Mouse (Mus musculus) large intestine, adult 2 months (tissue): Measurements from ENCODE around the gene Micall1. TPM values are rescaled to one million over a fixed set of nuclear protein-coding genes. Genes with fewer than 3 reads are reported as not detected.

Experiments
- DNase-seq: peaks from one replicate; pipeline ENCODE4 v3.0.0-alpha.2; 2012; ENCODE audit warnings: low read depth, low spot score
- WGBS: fragments of 180-500 bp; shearing (Covaris S2); methylation state at CpG from one replicate; pipeline ENCODE4 v1.1.7; 2018; 5-methylcytosine and 5-hydroxymethylcytosine counted together
- polyA plus RNA-seq: library from polyadenylated mRNA; depleted of rRNA; stranded (reverse); fragments of >200 nt; gene quantifications from 2 replicates; pipeline ENCODE4 v1.2.3, GENCODE M21; 2012

Micall1 gene
- polyA plus RNA-seq, 1 experiment: 9.4 TPM

DNA sequence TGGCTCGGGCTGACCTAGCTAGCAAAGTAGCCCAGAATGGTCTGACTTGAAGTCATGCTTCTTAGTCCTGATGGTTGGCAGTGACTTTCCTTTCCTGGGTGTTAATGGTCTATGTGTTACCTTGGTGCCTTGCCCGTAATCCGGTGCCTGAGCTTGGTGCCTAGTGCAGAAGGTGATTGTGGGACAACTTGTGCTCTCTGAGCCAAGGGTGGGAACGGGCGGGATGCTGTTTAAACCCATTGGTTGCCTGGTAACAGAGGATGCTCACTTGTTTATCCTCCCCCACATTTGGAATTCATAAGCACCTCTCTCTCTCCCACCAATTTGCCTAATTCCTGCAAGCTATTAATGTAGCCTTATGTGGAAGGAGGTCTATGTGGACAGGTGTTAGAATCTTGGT, 13.2 kb upstream of the Micall1 start:
- WGBS: 79% methylated on average over 5 of the region's 5 CpGs
- no peak for DNase-seq

DNA sequence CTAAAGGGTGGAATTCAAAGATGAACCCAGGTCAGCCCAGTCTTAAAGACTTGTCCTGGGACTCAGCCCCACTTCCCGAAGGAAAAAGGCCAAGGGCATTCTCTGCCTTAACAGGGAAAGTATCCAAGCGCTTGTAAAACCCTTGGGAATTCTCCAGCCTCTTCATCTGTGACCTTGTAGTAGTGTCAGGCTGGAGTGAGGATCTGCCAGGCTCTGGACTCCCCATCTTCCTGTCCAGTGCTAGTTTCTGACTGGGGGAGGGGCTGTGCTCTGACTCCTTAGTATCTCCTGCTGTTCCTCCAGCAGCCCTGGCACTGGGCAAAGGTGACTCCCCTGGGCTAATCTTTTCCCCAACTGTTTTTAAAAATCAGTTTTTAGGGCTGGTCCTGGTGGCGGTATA, 12.1 kb upstream of the Micall1 start:
- WGBS: 60% methylated on average over 3 of the region's 3 CpGs
- DNase-seq: no peak

DNA sequence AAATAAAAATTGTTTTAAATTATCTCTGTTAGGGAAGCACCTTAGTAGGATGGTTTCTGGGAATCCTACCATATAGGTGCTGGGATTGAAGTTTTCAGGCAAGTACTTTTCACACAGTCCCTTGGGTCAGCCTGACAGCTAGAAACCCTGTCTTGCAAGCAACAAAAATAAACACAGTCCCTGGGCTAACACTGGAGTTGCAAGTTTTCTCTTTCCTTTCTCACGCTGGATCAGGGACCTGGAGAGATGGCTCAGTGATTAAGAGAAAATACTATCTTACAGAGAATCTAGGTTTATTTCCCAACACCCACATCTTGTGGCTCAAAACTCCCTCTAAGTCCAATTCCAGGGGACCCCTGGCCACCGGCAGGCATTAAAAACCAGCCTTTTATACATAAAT, 11.6 kb upstream of the Micall1 start:
- WGBS: 20% methylated on average over 2 of the region's 2 CpGs
- no peak for DNase-seq

DNA sequence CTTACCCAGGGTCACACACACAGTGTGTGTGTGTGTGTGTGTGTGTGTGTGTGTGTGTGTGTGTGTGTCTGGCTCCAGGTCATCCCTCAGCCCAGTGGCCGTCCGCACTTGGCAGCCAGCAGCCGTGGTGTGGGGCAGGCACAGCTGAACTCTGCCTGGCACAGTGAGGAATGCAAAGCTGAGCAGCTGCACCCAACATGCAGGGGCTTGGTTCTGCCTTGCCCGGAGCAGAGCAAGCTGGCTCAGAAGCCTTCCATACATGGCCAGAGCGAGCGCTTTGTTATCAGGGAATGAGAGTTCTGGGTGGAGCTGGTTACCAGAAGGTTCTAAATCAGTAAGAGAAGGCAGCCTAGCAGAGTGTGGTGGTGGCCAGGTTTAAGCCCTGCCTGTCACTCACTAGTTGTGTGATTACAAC, 11.1 kb upstream of the Micall1 start:
- 7% methylated on average over 6 of the region's 6 CpGs for WGBS
- DNase-seq: no peak

DNA sequence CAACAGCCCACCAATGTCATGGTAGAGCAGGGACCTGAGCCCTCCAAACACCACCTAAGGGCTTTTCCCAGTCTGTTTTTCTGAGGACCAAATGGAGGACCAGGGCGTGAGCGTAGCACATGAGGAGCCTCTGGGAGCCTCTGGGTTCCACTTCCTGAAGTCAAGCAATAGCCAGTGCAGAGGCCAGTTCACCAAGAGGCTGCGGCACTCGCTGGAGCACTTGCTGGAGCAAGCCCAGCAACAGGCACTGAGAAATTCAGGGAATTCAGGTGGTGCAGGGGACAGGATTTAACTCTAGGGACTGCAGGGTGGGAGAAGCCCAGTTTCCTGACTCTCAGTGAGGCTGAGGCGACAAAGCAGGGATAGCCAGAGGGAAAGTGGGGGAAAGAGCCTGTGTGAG, 10.5 kb upstream of the Micall1 start:
- DNase-seq: no peak
- 72% methylated on average over 5 of the region's 5 CpGs for WGBS

DNA sequence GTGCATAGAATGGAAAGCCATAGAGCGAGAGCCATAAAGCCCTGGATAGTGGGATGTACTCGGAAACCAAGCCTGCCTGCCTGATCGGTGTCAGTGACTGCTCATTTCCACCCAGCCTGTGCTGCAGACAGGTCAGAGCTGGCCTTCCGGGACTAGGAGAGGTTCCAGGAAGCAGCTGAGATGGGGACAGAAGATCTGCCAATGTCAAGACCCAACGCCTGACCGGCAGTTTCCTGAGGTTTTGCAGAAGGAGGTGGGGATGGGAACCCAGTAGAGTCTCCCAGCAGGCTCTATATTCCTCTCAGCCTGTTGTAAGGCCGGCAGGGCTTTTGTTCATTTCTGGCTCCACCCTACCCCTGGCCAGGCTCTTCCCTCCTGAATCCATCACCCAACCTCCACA, 9.8 kb upstream of the Micall1 start:
- no peak for DNase-seq
- 61% methylated on average over 7 of the region's 7 CpGs for WGBS

DNA sequence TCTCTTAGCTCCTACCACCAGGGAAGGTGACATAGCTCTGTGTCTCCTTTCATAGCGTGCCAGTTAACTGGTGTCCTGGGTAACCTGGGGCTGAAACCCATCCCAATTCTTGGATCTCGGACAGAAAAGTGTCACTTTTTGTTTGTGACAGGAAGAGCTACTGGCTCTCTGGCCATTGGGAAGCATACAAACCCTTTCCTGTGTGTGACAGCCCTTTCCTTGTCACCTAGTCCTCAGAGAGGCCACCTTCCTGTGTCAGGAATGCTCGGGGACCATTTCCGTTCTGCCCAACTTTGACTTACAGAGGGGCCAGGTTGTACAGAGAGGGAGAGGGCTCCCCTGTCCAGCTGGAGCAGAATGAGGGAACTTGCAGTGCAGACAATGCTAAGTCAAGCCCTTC, 9.2 kb upstream of the Micall1 start:
- 73% methylated on average over 4 of the region's 4 CpGs for WGBS
- no peak for DNase-seq

DNA sequence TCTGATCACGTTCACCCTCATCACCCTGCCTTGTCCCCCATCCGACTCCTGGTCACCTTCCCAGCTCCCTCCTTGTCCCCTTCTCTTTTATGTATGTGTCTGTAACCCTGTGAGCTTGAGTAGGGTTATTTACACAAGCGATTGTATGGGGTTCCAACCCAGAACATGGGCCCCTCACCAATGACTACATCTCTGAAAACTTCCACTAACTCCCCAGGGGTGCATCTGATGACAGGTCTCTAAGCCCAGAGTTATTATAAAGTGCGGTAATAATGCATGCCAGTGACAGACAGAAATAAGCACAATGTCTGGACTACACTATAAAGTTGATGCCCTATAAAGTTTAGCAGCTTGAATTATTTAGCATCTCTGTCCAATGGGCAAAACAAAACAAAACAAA, 8.3 kb upstream of the Micall1 start:
- WGBS: 75% methylated on average over 4 of the region's 4 CpGs
- DNase-seq: no peak

DNA sequence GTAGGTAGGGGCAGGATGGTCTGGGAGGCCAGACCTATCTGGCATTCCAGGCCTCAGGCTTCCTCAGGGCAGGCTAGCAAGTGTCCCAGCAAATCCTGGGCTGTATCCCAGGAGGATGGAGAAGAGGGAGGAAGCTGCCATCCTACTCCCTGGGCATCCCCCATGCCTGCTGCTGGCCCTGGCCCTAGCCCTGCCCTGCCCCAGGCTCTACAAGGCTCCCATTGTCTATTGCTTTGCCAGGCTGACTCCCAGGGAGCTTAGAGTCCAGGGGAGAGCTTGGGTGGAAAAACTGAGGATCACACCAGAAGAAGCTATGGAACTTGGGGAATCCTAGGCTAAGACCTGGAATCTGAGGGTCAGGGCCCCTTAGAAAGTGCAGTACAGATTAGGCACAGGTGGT, 7.2 kb upstream of the Micall1 start:
- DNase-seq: no peak

DNA sequence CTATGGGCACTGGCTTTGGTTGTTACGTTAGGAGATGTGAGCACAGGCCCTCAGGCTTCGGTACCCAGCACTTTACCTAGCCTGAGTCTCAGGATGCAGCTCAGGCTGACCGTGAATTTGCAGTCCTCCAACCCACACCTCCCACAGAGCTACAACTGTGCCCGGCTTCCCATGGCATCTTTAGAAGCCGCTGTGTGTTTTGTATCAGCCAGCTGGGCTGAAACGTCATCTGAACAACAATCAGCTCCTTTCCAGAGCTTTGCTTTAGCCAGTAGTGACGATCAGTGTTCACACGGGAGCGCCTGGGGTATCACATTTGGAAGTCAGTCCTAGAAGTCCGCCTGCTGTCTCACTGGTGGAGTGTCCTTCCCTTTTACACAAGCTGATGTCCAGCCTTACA, 5.4 kb upstream of the Micall1 start:
- no peak for DNase-seq
- 79% methylated on average over 10 of the region's 10 CpGs for WGBS

DNA sequence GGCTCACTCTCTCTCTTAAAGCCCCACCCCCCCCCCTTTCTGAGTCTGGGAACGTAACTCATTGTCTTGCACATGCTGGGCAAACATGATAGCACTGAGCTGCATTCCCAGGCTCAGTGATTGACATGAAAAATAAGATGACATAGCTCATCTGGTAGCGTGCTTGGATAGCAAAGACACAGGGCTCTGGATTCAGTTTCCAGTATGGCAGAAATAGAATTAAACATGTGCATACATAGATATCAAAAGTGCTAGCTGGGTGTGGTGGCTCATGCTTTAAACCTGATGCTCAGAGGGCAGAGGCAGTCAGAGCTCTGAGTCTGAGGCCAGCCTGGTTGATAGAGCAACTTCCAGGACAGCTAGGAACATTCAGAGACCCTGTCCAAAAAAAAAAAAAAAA, 2.9 kb upstream of the Micall1 start:
- no peak for DNase-seq
- WGBS: 72% methylated on average over 2 of the region's 2 CpGs

DNA sequence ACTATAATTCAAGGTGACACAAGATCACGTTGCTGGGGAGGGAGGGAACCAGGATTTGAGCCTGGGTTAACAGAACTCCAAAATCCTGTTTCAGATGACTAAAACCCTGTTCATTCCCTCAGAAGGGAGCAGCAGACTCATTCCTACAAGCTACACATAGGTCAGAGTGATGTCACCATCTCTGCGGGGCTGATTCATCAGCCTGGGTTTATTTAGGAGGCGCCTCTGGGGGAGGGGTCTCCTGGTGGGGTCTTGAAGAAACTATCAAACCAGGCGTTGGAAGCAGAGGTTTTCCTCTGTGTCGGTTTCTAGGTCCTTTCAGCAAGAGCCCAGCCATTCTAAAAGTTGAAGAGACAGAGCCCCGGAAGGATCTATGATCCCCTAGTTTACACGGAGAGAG, 732 bp upstream of the Micall1 start:
- 31% methylated on average over 7 of the region's 7 CpGs for WGBS
- no peak for DNase-seq

DNA sequence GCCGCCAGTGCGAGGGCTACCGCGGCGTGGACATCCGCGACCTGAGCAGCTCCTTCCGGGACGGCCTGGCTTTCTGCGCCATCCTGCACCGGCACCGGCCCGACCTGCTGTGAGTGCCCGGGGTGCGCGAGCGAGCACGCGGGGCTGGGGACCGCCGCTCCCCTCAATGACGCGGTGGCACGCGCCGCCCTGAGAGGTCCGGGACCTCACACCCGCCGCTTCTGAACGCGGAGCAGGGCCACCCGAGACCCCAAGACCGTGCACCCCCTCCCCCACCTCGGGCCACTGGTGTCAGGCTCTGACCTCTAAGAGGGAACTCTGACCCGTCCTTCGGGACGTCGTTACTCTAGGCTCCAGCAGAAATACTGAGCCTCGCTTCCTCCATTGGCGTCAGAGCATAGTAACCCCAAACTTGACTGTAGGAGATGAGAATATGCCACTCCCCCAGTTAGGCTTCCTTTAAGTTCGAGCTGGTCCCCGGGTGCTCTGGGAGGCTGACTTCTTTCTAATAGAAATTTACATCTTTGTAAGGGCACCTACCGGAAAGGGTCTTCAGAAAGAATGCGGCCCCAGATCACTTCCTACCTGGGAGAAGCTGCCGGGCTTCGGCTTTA, 730 bp downstream of the Micall1 start:
- 2% methylated on average over 46 of the region's 46 CpGs for WGBS
- no peak for DNase-seq

DNA sequence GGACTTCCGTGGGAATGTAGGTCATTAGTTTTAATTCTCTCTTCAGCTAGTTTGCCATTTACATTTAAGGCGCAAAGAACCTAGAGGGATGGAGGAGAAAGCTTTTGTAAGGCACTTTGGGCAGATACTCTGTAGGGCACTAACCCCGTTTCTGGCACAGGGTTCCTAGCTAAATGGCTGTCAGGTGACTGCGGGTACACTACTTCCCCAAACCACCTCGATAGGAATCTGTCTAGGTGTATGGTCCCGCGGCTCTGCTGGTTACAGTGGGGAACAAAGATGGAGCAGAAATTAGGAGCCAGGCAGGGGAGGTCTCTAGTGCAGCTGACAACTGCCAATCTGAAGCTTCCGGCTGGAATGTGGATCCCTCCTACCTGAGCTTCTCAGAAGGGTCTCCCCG, 1.3 kb downstream of the Micall1 start:
- 33% methylated on average over 9 of the region's 9 CpGs for WGBS
- DNase-seq: no peak

DNA sequence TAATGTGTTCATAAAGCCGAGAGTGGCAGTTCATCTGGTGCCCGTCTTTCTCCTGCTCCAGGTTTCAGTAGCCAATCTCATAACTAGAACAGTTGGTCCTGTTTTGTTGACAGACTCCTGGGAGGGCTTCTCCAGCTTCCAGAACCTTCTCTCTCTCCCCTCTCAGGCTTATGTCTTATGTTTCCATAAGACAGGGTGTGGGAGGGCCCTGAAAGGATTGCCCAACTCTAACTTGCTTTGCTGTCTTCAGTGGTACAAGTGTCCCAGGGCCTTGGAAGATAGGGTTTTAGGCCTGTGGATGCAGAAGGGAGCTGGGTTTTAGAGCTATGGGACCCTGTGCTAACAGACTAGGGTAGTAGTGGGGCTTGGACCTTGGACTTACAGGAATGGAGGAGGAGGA, 1.8 kb downstream of the Micall1 start:
- no peak for DNase-seq
- WGBS: 90% methylated on average over 2 of the region's 2 CpGs

DNA sequence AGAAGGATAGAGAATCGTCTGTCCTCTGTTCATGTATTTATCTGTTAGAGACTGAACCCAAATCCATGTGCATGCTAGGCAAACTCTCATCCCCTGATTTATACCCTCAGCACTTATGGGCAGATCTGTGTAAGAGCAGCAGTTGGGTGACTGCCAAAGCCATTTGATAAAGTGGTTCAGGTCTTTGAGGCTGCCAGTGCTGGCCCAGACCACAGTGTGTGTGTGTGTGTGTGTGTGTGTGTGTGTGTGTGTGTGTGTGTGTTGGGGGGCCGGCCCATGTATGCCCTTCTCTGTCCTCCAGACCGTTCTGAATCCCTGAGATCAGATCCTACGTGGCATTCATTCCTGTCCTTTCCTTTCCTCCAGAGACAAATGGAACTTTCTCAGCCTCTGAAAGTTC, 3.1 kb downstream of the Micall1 start:
- whole genome bisulfite sequencing: 52% methylated on average over 4 of the region's 4 CpGs
- DNase-seq: no peak

DNA sequence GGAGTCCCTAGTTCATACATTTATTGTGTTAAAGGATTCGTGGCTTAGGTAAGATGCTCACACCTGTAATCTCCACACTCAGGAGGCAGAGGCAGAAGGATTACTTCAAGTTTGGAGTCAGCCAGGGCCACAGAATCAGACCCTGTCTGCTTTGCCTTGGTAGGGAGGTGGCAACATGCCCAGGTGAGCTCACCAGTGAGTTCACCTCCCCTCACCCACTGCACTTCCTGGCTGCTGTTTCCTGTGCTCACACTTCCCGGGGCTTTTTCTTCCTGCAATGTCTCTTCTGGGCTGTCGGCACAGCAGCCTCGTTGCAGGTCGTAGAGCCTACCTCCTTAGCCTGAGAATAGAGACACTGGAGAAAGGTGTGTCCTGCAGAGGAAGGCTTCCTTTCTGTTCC, 6.6 kb downstream of the Micall1 start:
- 57% methylated on average over 5 of the region's 5 CpGs for WGBS
- DNase-seq: no peak

DNA sequence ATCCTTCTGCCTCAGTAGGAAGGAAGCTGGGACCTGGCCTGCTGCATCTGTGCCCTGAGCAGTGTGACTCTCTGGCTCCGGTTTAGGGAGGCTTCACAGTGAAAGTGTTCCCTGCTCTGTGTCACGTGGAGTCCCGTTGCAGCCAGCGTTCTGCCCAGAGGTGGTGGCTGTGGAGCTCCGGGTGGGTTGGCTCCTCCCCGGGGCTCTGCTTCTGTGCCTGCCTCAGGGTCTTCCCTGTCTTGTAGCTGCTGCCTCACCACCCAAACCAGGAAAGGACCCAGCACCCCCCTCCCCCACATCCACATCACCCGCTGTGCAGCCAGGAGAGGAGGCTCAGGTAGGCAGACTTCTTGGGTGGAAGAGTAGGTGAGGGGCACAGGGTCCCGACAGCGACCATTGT, 10.8 kb downstream of the Micall1 start:
- DNase-seq: no peak
- 78% methylated on average over 9 of the region's 9 CpGs for WGBS

DNA sequence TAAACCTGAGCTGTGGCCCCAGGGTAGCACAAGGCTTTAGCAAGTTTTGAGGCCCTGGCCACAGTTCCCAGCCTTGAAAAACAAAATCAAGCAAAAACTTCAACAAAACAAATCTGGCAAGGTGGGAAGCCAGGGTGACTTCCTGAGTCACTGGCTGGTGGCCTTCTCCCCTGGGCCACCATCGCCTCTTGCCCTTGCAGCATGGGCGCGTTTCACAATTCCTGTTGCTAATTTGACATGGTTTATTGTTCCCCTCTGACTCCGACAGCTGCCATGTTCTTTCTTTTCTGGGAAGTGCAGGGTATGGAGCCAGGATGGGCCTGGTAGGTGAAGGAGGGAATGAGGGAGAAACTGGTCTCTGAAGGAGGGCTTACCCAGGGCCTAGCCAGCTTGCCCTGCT, 13.4 kb downstream of the Micall1 start:
- no peak for DNase-seq
- 82% methylated on average over 4 of the region's 4 CpGs for WGBS

DNA sequence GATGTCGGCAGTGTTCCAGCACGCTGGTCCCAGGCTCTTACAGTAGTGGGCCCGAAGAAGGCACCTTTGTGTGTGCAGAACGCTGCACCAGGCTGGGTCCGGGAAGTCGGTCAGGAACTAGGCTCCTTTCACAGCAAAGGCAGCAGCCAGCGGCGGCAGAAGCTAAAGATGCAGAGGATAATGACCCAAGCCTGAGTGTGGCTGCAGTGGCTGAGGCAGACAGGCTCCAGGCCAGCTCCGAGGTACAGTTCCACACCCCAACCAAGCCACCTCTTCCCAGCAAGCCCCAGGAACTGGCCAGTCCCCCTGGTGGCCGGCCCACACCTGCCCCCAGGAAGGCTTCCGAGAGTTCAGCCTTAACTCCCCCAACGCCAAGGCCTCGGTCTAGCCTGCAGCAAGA, 13.8 kb downstream of the Micall1 start:
- DNase-seq: no peak
- 87% methylated on average over 13 of the region's 13 CpGs for WGBS

DNA sequence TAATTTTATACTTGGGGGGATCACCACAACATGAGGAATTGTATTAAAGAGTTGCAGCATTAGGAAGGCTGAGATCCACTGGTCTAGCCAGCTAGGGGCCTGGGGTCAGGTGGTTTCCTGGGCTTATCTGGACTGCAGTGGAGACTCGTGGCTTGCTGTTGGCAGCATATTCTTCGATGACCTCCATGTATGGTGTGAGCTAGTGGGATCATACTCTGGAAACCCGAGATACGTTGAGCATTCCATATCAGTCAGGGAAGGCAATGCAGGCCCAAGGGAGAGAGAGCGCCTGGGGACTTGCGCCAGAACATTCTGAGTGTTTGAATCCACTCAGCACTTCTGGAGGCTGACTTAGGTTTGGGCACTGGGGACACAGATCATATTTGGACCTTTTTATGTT, 15.1 kb downstream of the Micall1 start:
- no peak for DNase-seq
- WGBS: 87% methylated on average over 6 of the region's 6 CpGs

DNA sequence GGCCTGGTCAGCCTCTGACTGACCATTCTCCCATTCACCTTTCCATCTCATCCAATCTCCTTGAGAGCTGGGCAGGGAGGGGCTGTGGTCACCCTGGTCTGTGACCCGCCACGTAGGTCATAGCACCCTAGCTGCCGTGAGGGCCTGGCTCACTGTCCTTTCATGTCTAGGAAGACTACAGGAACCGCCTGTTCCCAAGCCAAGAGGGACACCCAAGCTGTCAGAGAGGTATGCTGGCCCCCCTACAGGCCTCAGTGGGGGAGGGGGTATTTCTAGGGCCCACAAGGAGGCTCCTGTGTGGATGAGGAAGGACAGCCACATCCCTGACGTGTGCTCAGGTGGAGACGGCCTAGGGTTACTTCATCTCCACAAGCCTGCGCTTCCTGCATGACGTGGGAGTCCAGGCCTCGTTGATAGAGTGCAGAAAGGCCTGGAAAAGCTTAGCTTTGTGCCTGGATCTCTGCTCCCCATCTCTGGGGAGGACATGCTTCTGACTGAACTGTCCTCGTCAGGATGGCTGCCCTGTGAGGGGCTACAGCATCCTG, 15.7 kb downstream of the Micall1 start:
- 83% methylated on average over 10 of the region's 10 CpGs for WGBS
- DNase-seq: no peak
